Mouse (Mus musculus) stomach, postnatal 0 days (tissue): ENCODE data around the gene 4930438A08Rik. TPM values are rescaled to one million over a fixed set of nuclear protein-coding genes. Genes with fewer than 3 reads are reported as not detected.
"Not testable (repeated sequence)": the region's sequence is repeated elsewhere in the genome, so short reads cannot be mapped to it uniquely, and the experiment has no call there.

Source experiments
- ATAC-seq: fragments of 200-750 bp; cut with Nextera tagmentation; 2 replicates; pipeline ENCODE4 v1.8.0; 2017; ENCODE audit not compliant: low FRiP score, low TSS enrichment
- DNase-seq: peaks from one replicate; pipeline ENCODE4 v3.0.0-alpha.2; 2016; ENCODE audit warnings: low spot score
- H3K27ac ChIP-seq: fragments of 300-500 bp; sonication (generic); replicated peaks from 2 replicates; pipeline ENCODE4 v1.5.1; 2014; ENCODE audit warnings: mild to moderate bottlenecking, control low read depth
- H3K27me3 ChIP-seq: fragments of 300-500 bp; sonication (generic); 2 replicates; pipeline ENCODE4 v1.6.1; 2014; ENCODE audit warnings: low read length; ENCODE audit not compliant: control insufficient read depth, insufficient read depth
- H3K36me3 ChIP-seq: fragments of 300-500 bp; sonication (generic); 2 replicates; pipeline ENCODE4 v1.6.1; 2014; ENCODE audit warnings: low read length, mixed read lengths; ENCODE audit not compliant: control insufficient read depth, insufficient read depth
- H3K4me1 ChIP-seq: fragments of 300-500 bp; sonication (generic); replicated peaks from 2 replicates; pipeline ENCODE4 v1.6.1; 2014; ENCODE audit warnings: antibody characterized with exemption; ENCODE audit not compliant: control insufficient read depth, insufficient read depth
- H3K4me2 ChIP-seq: fragments of 300-500 bp; sonication (generic); replicated peaks from 2 replicates; pipeline ENCODE4 v1.6.1; 2014; ENCODE audit warnings: low read depth, mild to moderate bottlenecking, control low read depth, moderate library complexity
- H3K4me3 ChIP-seq: fragments of 300-500 bp; sonication (generic); 2 replicates; pipeline ENCODE4 v1.5.1; 2014; ENCODE audit warnings: low read depth, low read length, control low read depth
- H3K9ac ChIP-seq: fragments of 300-500 bp; sonication (generic); 2 replicates; pipeline ENCODE4 v1.6.1; 2014; ENCODE audit warnings: mild to moderate bottlenecking, low read length, control low read depth, mixed read lengths
- H3K9me3 ChIP-seq: fragments of 300-500 bp; sonication (generic); 2 replicates; pipeline ENCODE4 v1.6.1; 2016; ENCODE audit warnings: low read length; ENCODE audit not compliant: control insufficient read depth
- CTCF ChIP-seq: IDR thresholded peaks from 2 replicates; pipeline ENCODE4 v1.5.1; 2016; ENCODE audit warnings: antibody characterized with exemption, low read depth, mild to moderate bottlenecking, moderate library complexity
- EP300 ChIP-seq: optimal IDR thresholded peaks from 2 replicates; pipeline ENCODE3; 2016; ENCODE audit warnings: antibody characterized with exemption
- WGBS: fragments of 180-500 bp; shearing (Covaris S2); extraction: QIAGEN DNeasy Blood & Tissue Kit; methylation state at CpG from one replicate; pipeline ENCODE4 v1.1.7; 2014; 5-methylcytosine and 5-hydroxymethylcytosine counted together
- polyA plus RNA-seq: library from polyadenylated mRNA; unstranded; fragments of >200 nt; fragmentation: Nextera tagmentation; extraction: Ambion mirVana; gene quantifications from 2 replicates; pipeline ENCODE4 v1.2.1, GENCODE M21; 2015

Gene 4930438A08Rik
- polyA plus RNA-seq, 1 experiment from 2014 or later = 0.49 TPM

GRCm38 (mm10) chr11:58301837-58302754, 27.5 kb downstream of the 4930438A08Rik start:
- Histone ChIP-seq H3K9me3 (no peaks in the 10 kb centered on the region), H3K4me1 (no peaks in the 10 kb centered on the region), H3K27me3 (no peaks in the 10 kb centered on the region), H3K9ac (peak overlapping the region; percentile 67), H3K27ac (peak overlapping the region; percentile 93), H3K36me3 (no peaks in the 10 kb centered on the region), H3K4me2 (peak overlapping the region; percentile 71), H3K4me3 (peak overlapping the region; percentile 57)
- peak; percentile 93 for DNase-seq
- peak; percentile 96 for TF ChIP-seq CTCF
- peak; percentile 22 for TF ChIP-seq EP300
- ATAC-seq = peak; percentile 89
- under 1% methylated on average over 36 of the region's 36 CpGs for WGBS

GRCm38 (mm10) chr11:58302774-58303445, 28.3 kb downstream of the 4930438A08Rik start:
- H3K27me3 ChIP-seq = no peaks in the 10 kb centered on the region
- peak overlapping the region; percentile 57 for H3K4me3 ChIP-seq
- TF ChIP-seq EP300 = no peak
- no peak for TF ChIP-seq CTCF
- H3K27ac ChIP-seq = peak overlapping the region; percentile 93
- no peaks in the 10 kb centered on the region for H3K36me3 ChIP-seq
- H3K4me1 ChIP-seq = no peaks in the 10 kb centered on the region
- no peak for DNase-seq
- H3K9ac ChIP-seq = peak overlapping the region; percentile 67
- peak; percentile 6; the same call in 1 of the 2 replicates for ATAC-seq
- WGBS = 1% methylated on average over 26 of the region's 26 CpGs
- no peaks in the 10 kb centered on the region for H3K9me3 ChIP-seq
- peak overlapping the region; percentile 71 for H3K4me2 ChIP-seq

- H3K4me2 ChIP-seq = no peak overlapping the region; the same call in 1 of the 2 replicates
- no peaks in the 10 kb centered on the region for H3K4me1 ChIP-seq
- no peak overlapping the region for H3K4me3 ChIP-seq
- no peaks in the 10 kb centered on the region for H3K27me3 ChIP-seq
- H3K27ac ChIP-seq = no peak overlapping the region
- WGBS = 21% methylated on average over 7 of the region's 7 CpGs
- DNase-seq = no peak
- no peaks in the 10 kb centered on the region for H3K36me3 ChIP-seq
- no peak for ATAC-seq
- H3K9ac ChIP-seq = no peak overlapping the region
- H3K9me3 ChIP-seq = no peaks in the 10 kb centered on the region
- no peak for TF ChIP-seq CTCF
- TF ChIP-seq EP300 = no peak
These were observed 29.0 kb downstream of the 4930438A08Rik start for GRCm38 (mm10) chr11:58303594-58303993.

- ATAC-seq, H3K9ac ChIP-seq, H3K36me3 ChIP-seq, H3K4me3 ChIP-seq, H3K4me1 ChIP-seq, H3K4me2 ChIP-seq, H3K27me3 ChIP-seq, DNase-seq, H3K27ac ChIP-seq, H3K9me3 ChIP-seq: not testable (repeated sequence)
- WGBS = 91% methylated on average over 8 of the region's 8 CpGs
These were observed 30.7 kb downstream of the 4930438A08Rik start for GRCm38 (mm10) chr11:58305299-58305698.

GRCm38 (mm10) chr11:58306860-58307308, 32.3 kb downstream of the 4930438A08Rik start, which contains the start of gene Zfp692:
Gene Zfp692, plus strand, starts transcription at chr11:58307069.
- peak; percentile 95 for DNase-seq
- 0 out of 2 replicates have a peak, but pooled peaks have one; percentile 12 for TF ChIP-seq CTCF
- TF ChIP-seq EP300 = no peak

More at GRCm38 (mm10) chr11:58306860-58307308, 32.3 kb downstream of the 4930438A08Rik start, which contains the start of gene Zfp692:
- WGBS = 1% methylated on average over 33 of the region's 34 CpGs
- H3K27me3 ChIP-seq = no peaks in the 10 kb centered on the region
- no peaks in the 10 kb centered on the region for H3K9me3 ChIP-seq
- peak within 1 kb of the TSS; percentile 63 for H3K9ac ChIP-seq
- peak; percentile 60 for ATAC-seq
- H3K36me3 ChIP-seq = no peaks in the 10 kb centered on the region; the same call in 1 of the 2 replicates
- peak within 1 kb of the TSS; percentile 90 for H3K27ac ChIP-seq
- H3K4me1 ChIP-seq = no peaks in the 10 kb centered on the region
- H3K4me2 ChIP-seq = peak within 1 kb of the TSS; percentile 70
- H3K4me3 ChIP-seq = peak within 1 kb of the TSS; percentile 42
